Mouse (Mus musculus) stomach, postnatal 0 days (tissue): Measurements from ENCODE around the gene Sulf2. TPM values are rescaled to one million over a fixed set of nuclear protein-coding genes. Genes with fewer than 3 reads are reported as not detected.

Experiments used
- ATAC-seq: fragments of 200-750 bp; cut with Nextera tagmentation; 2 replicates; pipeline ENCODE4 v1.8.0; 2017; ENCODE audit not compliant: low FRiP score, low TSS enrichment
- DNase-seq: peaks from one replicate; pipeline ENCODE4 v3.0.0-alpha.2; 2016; ENCODE audit warnings: low spot score
- H3K27ac ChIP-seq: fragments of 300-500 bp; sonication (generic); replicated peaks from 2 replicates; pipeline ENCODE4 v1.5.1; 2014; ENCODE audit warnings: mild to moderate bottlenecking, control low read depth
- H3K27me3 ChIP-seq: fragments of 300-500 bp; sonication (generic); 2 replicates; pipeline ENCODE4 v1.6.1; 2014; ENCODE audit warnings: low read length; ENCODE audit not compliant: control insufficient read depth, insufficient read depth
- H3K36me3 ChIP-seq: fragments of 300-500 bp; sonication (generic); 2 replicates; pipeline ENCODE4 v1.6.1; 2014; ENCODE audit warnings: low read length, mixed read lengths; ENCODE audit not compliant: control insufficient read depth, insufficient read depth
- H3K4me1 ChIP-seq: fragments of 300-500 bp; sonication (generic); replicated peaks from 2 replicates; pipeline ENCODE4 v1.6.1; 2014; ENCODE audit warnings: antibody characterized with exemption; ENCODE audit not compliant: control insufficient read depth, insufficient read depth
- H3K4me2 ChIP-seq: fragments of 300-500 bp; sonication (generic); replicated peaks from 2 replicates; pipeline ENCODE4 v1.6.1; 2014; ENCODE audit warnings: low read depth, mild to moderate bottlenecking, control low read depth, moderate library complexity
- H3K4me3 ChIP-seq: fragments of 300-500 bp; sonication (generic); 2 replicates; pipeline ENCODE4 v1.5.1; 2014; ENCODE audit warnings: low read depth, low read length, control low read depth
- H3K9ac ChIP-seq: fragments of 300-500 bp; sonication (generic); 2 replicates; pipeline ENCODE4 v1.6.1; 2014; ENCODE audit warnings: mild to moderate bottlenecking, low read length, control low read depth, mixed read lengths
- H3K9me3 ChIP-seq: fragments of 300-500 bp; sonication (generic); 2 replicates; pipeline ENCODE4 v1.6.1; 2016; ENCODE audit warnings: low read length; ENCODE audit not compliant: control insufficient read depth
- CTCF ChIP-seq: IDR thresholded peaks from 2 replicates; pipeline ENCODE4 v1.5.1; 2016; ENCODE audit warnings: antibody characterized with exemption, low read depth, mild to moderate bottlenecking, moderate library complexity
- EP300 ChIP-seq: optimal IDR thresholded peaks from 2 replicates; pipeline ENCODE3; 2016; ENCODE audit warnings: antibody characterized with exemption
- WGBS: fragments of 180-500 bp; shearing (Covaris S2); extraction: QIAGEN DNeasy Blood & Tissue Kit; methylation state at CpG from one replicate; pipeline ENCODE4 v1.1.7; 2014; 5-methylcytosine and 5-hydroxymethylcytosine counted together
- polyA plus RNA-seq: library from polyadenylated mRNA; unstranded; fragments of >200 nt; fragmentation: Nextera tagmentation; extraction: Ambion mirVana; gene quantifications from 2 replicates; pipeline ENCODE4 v1.2.1, GENCODE M21; 2015

Sulf2 gene
- polyA plus RNA-seq, 1 experiment from 2014 or later, result 49.1 TPM

GRCm38 (mm10) chr2:166097443-166098291, 57.8 kb downstream of the Sulf2 start:
- WGBS, result 75% methylated on average over 18 of the region's 18 CpGs
- Histone ChIP-seq H3K9ac (no peak overlapping the region), H3K4me1 (no peaks in the 10 kb centered on the region), H3K4me2 (no peak overlapping the region), H3K9me3 (no peaks in the 10 kb centered on the region), H3K36me3 (peaks cover 2% of the 10 kb centered on the region; the same call in 1 of the 2 replicates), H3K4me3 (no peak overlapping the region), H3K27ac (no peak overlapping the region), H3K27me3 (no peaks in the 10 kb centered on the region)
- DNase-seq, result no peak
- TF ChIP-seq EP300, result no peak
- TF ChIP-seq CTCF, result peak; percentile 66
- no peak for ATAC-seq

DNA sequence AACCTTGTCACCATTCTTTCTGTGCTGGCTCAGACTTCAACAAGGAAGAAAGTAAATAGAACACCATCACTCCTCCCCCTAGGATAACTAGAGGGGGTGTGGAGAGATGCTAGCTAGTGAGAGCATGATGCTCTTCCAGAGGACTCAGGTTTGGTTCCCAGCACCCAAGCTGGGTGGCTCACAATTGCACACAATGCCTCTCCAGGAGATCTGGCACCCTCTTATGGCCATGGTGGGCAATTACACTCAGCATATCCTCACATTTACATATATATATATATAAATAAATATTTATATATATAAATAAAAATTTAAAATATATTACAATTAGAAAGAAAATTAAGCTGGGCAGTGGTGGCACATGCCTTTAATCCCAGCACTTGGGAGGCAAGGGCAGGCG, 58.6 kb downstream of the Sulf2 start:
- Histone ChIP-seq H3K36me3 (peaks cover 2% of the 10 kb centered on the region; the same call in 1 of the 2 replicates), H3K4me2 (no peak overlapping the region)

GRCm38 (mm10) chr2:166096300-166096699, 59.2 kb downstream of the Sulf2 start:
- no peak for ATAC-seq
- Histone ChIP-seq H3K4me1 (no peaks in the 10 kb centered on the region), H3K36me3 (peaks cover 2% of the 10 kb centered on the region; the same call in 1 of the 2 replicates), H3K27me3 (no peaks in the 10 kb centered on the region), H3K4me2 (no peak overlapping the region), H3K4me3 (no peak overlapping the region), H3K9me3 (no peaks in the 10 kb centered on the region), H3K27ac (no peak overlapping the region), H3K9ac (no peak overlapping the region)
- WGBS, result 96% methylated on average over 6 of the region's 6 CpGs
- DNase-seq, result no peak
- no peak for TF ChIP-seq CTCF
- no peak for TF ChIP-seq EP300

More for the DNA sequence above, 58.6 kb downstream of the Sulf2 start:
- Histone ChIP-seq H3K4me1 (no peaks in the 10 kb centered on the region), H3K4me3 (no peak overlapping the region), H3K27me3 (no peaks in the 10 kb centered on the region), H3K27ac (no peak overlapping the region), H3K9me3 (no peaks in the 10 kb centered on the region), H3K9ac (no peak overlapping the region)
- ATAC-seq (no peak), DNase-seq (no peak)
- TF ChIP-seq CTCF (peak; percentile 32), EP300 (no peak)
- WGBS, result 100% methylated on average over 1 of the region's 1 CpGs

DNA sequence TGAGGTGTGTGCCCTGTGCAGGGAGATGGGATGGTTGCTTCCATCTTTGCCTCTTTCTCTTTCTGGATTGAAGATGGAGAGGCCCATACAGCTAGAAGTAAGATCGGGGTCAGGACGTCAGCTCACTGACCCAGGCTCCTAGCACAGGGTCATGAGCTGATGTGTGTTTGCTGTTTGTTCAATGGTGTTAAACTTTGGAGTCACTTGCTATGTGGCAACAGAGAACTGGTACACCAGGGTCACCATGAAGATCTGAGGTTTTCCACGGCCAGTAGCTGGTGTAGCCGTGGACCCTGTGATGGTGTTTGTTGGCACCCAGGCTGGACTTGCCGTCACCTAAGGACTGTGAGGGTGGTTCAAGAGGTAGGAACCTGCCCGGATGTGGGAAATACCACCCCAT, 63.1 kb downstream of the Sulf2 start:
- H3K27me3 ChIP-seq, result no peaks in the 10 kb centered on the region
- no peak for TF ChIP-seq CTCF
- no peak for TF ChIP-seq EP300
- H3K4me2 ChIP-seq, result no peak overlapping the region
- H3K9me3 ChIP-seq, result no peaks in the 10 kb centered on the region
- H3K36me3 ChIP-seq, result peaks cover 2% of the 10 kb centered on the region; the same call in 1 of the 2 replicates
- H3K9ac ChIP-seq, result no peak overlapping the region
- 0 out of 2 replicates have a peak, but pooled peaks cover 3% of the 10 kb centered on the region for H3K4me1 ChIP-seq
- DNase-seq (no peak), ATAC-seq (no peak)
- H3K4me3 ChIP-seq, result no peak overlapping the region
- 88% methylated on average over 6 of the region's 6 CpGs for WGBS
- no peak overlapping the region for H3K27ac ChIP-seq

GRCm38 (mm10) chr2:166091599-166091998, 63.9 kb downstream of the Sulf2 start:
- ATAC-seq, result no peak
- H3K36me3 ChIP-seq, result peaks cover 2% of the 10 kb centered on the region; the same call in 1 of the 2 replicates

GRCm38 (mm10) chr2:166090131-166090581, 65.3 kb downstream of the Sulf2 start:
- 0 out of 2 replicates have a peak, but pooled peaks cover 3% of the 10 kb centered on the region for H3K4me1 ChIP-seq
- no peak for ATAC-seq
- H3K36me3 ChIP-seq, result peaks cover 2% of the 10 kb centered on the region; the same call in 1 of the 2 replicates
- WGBS, result 48% methylated on average over 7 of the region's 7 CpGs
- H3K4me3 ChIP-seq, result no peak overlapping the region
- no peaks in the 10 kb centered on the region for H3K27me3 ChIP-seq
- no peak overlapping the region for H3K27ac ChIP-seq
- no peak for TF ChIP-seq EP300
- no peak for TF ChIP-seq CTCF
- no peak overlapping the region for H3K9ac ChIP-seq
- H3K9me3 ChIP-seq, result no peaks in the 10 kb centered on the region
- no peak for DNase-seq
- H3K4me2 ChIP-seq, result no peak overlapping the region

More at GRCm38 (mm10) chr2:166091599-166091998, 63.9 kb downstream of the Sulf2 start:
- TF ChIP-seq EP300, result no peak
- TF ChIP-seq CTCF, result no peak
- Histone ChIP-seq H3K27ac (no peak overlapping the region), H3K9ac (no peak overlapping the region), H3K4me2 (no peak overlapping the region), H3K4me1 (0 out of 2 replicates have a peak, but pooled peaks cover 3% of the 10 kb centered on the region), H3K9me3 (no peaks in the 10 kb centered on the region), H3K27me3 (no peaks in the 10 kb centered on the region), H3K4me3 (no peak overlapping the region)
- no peak for DNase-seq
